Mouse (Mus musculus) limb, embryonic 10.5 days (tissue): ENCODE results near the gene Syt8. TPM values are rescaled to one million over a fixed set of nuclear protein-coding genes. Genes with fewer than 3 reads are reported as not detected.

ENCODE experiments used
- DNase-seq: peaks from one replicate; pipeline ENCODE4 v3.0.0-alpha.2; 2017; ENCODE audit warnings: low spot score
- H3K27ac ChIP-seq: fragments of 300-500 bp; sonication (generic); 2 replicates; pipeline ENCODE4 v1.5.1; 2016; ENCODE audit warnings: mild to moderate bottlenecking
- H3K27me3 ChIP-seq: fragments of 300-500 bp; sonication (generic); 2 replicates; pipeline ENCODE4 v1.6.1; 2016; ENCODE audit warnings: low read depth, mild to moderate bottlenecking; ENCODE audit not compliant: poor library complexity, severe bottlenecking
- H3K36me3 ChIP-seq: fragments of 300-500 bp; sonication (generic); 2 replicates; pipeline ENCODE4 v1.6.1; 2016; ENCODE audit warnings: mild to moderate bottlenecking, moderate library complexity
- H3K4me1 ChIP-seq: fragments of 300-500 bp; sonication (generic); 2 replicates; pipeline ENCODE4 v1.6.1; 2016
- H3K4me3 ChIP-seq: fragments of 300-500 bp; sonication (generic); 2 replicates; pipeline ENCODE4 v1.5.1; 2016; ENCODE audit warnings: mild to moderate bottlenecking, moderate library complexity
- H3K9me3 ChIP-seq: fragments of 300-500 bp; sonication (generic); replicated peaks from 2 replicates; pipeline ENCODE4 v1.6.1; 2016; ENCODE audit warnings: mild to moderate bottlenecking
- WGBS: fragments of 180-500 bp; shearing (Covaris S2); methylation state at CpG from one replicate; pipeline ENCODE4 v1.1.7; 2016; 5-methylcytosine and 5-hydroxymethylcytosine counted together
- polyA plus RNA-seq: library from polyadenylated mRNA; unstranded; fragments of >200 nt; fragmentation: Nextera tagmentation; extraction: Ambion mirVana; gene quantifications from 2 replicates; pipeline ENCODE4 v1.2.1, GENCODE M21; 2016

The Syt8 gene
- polyA plus RNA-seq, 1 experiment from 2014 or later: not detected

DNA sequence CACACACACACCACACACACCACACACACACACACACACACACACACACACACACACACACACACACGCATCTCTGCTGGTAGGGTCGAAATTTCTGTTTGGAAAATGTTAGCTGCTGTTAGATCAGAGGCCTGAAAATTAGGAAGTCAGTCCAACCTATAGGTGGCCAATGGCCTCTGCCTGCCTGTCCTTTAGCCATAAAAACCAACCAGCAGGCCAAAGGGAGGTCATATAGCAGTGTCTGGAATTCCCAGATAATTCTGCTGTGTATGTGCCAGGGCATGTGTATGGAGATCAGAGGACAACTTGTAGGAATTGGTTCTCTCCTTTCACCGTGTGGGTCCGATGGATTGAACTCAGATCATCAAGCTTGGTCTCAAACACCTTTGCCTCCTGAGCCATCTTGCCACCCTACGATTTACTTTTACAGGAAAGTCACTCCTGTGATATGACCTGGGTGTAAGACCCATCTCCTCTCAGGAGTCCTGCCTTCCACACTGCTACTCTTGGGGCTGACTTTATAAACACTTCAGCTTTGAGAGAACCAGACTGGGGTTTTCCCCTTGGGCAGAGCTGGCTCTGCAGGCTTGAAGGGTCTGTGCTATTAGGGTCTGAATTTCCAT, 24.1 kb downstream of the Syt8 start:
- no peak for DNase-seq
- Histone ChIP-seq H3K9me3 (no peaks in the 10 kb centered on the region), H3K4me1 (peaks cover 42% of the 10 kb centered on the region), H3K27ac (peak overlapping the region; percentile 85), H3K27me3 (no peaks in the 10 kb centered on the region), H3K4me3 (no peak overlapping the region), H3K36me3 (no peaks in the 10 kb centered on the region)
- WGBS: 84% methylated on average over 5 of the region's 5 CpGs

DNA sequence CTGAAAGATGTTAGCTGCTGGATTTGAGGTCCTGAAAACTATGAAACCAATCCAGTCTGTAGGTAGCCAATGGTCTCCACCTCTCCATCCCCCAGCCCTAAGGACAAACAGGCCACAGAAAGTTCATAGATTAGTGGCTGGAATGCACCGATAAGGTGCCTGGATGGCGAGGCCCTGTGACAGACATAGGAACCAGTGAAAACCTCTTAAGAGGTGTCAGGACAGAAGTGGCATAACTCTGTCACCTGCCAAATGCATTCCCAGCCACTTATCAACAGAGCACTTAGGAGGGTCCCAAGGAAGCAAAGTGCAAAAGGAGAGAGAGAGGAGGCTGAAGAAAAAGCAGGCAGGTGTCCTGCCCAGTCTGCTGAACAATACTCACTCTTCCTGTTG, 24.6 kb downstream of the Syt8 start:
- 90% methylated on average over 2 of the region's 2 CpGs for WGBS
- Histone ChIP-seq H3K9me3 (no peaks in the 10 kb centered on the region), H3K4me1 (peaks cover 42% of the 10 kb centered on the region), H3K4me3 (no peak overlapping the region), H3K27me3 (no peaks in the 10 kb centered on the region), H3K36me3 (no peaks in the 10 kb centered on the region), H3K27ac (peak overlapping the region; percentile 85)
- DNase-seq: no peak

DNA sequence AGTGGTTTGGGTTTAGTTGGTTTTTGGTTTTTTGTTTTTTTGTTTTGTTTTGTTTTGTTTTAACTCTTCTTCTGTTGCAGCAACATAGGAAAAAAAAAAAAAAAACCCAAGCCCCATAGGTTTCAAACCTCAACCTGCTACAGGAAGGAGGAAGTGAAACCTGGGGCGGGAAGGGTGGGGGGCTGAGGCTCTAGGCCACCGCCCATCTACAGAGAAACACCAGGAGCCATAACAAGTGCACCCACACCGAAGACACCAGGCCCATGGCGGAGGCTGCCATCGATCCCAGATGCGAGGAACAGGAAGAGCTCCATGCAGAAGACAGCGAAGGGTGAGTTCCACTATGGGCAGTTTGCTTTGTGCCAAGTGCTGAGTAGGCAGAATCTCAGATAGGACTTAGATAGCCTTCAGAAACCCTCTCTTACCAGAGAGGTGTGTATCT, 26.0 kb downstream of the Syt8 start, which contains the start of gene Lsp1:
Lsp1 (plus strand) TSS at position 174 of the 442 bp plus-strand sequence.
- WGBS: 92% methylated on average over 7 of the region's 7 CpGs
- Histone ChIP-seq H3K36me3 (no peaks in the 10 kb centered on the region), H3K9me3 (no peaks in the 10 kb centered on the region), H3K27me3 (no peaks in the 10 kb centered on the region), H3K4me3 (no peak within 1 kb of the TSS), H3K4me1 (peaks cover 33% of the 10 kb centered on the region), H3K27ac (peak within 1 kb of the TSS; percentile 85)
- no peak for DNase-seq

DNA sequence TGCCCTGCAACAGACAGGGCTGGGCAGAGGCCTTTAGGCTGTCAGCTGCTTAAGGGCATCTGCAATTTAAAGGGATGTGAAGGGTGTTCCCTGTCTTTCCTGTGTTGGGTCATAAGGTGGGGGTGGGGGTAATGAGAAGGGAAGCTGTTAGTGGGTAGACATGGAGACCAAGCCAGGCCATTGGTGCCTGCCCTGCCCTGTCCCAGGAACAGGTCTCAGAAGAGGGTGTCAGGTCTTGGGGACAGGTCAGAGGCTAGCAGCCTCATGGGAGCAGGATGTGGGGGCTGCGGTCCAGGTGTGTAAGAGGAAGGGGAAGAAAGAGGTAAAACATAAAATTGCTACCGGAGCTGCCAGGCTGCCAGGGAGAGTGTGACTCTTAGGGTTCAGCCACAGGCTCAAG, 26.8 kb downstream of the Syt8 start:
- DNase-seq: no peak
- H3K9me3 ChIP-seq: no peaks in the 10 kb centered on the region
- H3K4me1 ChIP-seq: peaks cover 33% of the 10 kb centered on the region
- 89% methylated on average over 2 of the region's 2 CpGs for WGBS
- no peaks in the 10 kb centered on the region for H3K36me3 ChIP-seq
- no peak overlapping the region for H3K4me3 ChIP-seq
- peak overlapping the region; percentile 27; the same call in 1 of the 2 replicates for H3K27ac ChIP-seq
- no peaks in the 10 kb centered on the region for H3K27me3 ChIP-seq

DNA sequence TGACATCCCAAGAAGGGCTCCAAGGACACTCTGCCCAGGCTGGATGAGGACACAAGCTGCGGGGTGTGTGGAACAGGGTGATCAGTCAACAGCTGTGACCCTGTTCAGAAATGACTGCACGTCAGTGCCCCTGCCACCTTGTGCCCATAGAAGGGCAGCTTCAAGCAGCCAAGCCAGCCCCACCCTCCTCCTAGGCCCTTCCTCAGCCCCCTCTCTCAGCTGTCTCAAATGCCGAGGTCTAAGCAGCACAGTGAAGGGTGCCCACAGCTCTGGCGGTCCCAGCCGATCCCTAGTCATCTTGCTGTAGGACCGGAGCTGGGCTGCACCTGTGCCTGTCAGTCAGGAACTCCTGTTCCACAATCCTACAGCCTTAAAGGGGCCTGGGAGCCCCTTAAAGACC, 27.5 kb downstream of the Syt8 start:
- DNase-seq: no peak
- Histone ChIP-seq H3K9me3 (no peaks in the 10 kb centered on the region), H3K4me3 (no peak overlapping the region), H3K27me3 (no peaks in the 10 kb centered on the region), H3K36me3 (no peaks in the 10 kb centered on the region), H3K4me1 (peaks cover 25% of the 10 kb centered on the region), H3K27ac (peak overlapping the region; percentile 27)
- WGBS: 85% methylated on average over 6 of the region's 6 CpGs

DNA sequence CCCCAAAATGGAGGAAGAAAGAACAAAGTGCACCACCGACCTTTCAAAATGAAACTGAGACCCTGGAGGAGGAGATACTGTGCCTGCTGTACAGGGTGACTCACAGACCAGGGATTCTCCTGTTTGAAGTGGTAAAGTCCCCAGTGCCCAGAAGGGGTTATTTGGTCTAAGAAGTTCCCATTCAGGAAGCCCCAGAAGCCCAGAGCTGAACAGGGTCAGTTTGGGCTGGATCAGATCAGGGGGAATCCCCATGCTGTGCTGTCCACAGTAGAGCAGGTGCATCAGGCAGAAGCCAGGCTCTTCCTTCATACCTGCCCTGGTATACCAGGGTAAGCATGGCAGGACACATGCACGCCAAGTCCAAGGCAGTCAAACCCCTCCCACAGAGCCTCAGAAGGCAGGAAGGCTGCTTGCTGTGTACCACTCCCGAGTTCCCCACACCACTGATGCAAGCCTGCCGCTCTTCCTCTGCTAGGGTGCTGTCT, 28.0 kb downstream of the Syt8 start:
- peak overlapping the region; percentile 27; the same call in 1 of the 2 replicates for H3K27ac ChIP-seq
- H3K4me1 ChIP-seq: peaks cover 21% of the 10 kb centered on the region
- no peak for DNase-seq
- H3K9me3 ChIP-seq: no peaks in the 10 kb centered on the region
- H3K36me3 ChIP-seq: no peaks in the 10 kb centered on the region
- WGBS: 78% methylated on average over 4 of the region's 4 CpGs
- H3K4me3 ChIP-seq: no peak overlapping the region
- no peaks in the 10 kb centered on the region for H3K27me3 ChIP-seq

DNA sequence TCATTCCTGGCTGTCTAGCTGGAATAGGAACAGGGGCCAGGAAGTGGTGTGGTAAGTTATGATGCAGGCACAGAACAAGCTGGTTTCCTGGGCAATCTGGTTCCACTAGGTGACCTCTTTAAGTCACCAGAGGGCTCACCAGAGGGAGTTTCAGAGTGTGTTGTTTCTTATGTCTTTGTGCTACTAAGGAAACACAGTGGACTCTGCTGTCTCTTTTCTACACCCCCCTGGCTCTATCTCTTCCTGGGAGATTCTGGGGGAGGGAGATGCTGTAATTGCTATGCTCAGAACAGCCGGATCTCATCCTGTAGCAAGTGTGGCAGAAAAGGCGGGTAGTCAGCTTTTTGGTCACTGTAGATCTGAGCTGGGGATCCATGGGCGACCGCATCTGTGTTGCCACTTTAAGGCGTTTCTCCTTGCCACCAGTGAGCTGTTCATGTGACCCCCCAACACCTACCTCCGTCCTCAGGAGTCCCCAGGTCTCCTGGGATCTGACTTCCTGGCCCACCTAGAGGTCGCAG, 35.6 kb downstream of the Syt8 start:
- Histone ChIP-seq H3K4me1 (peaks cover 52% of the 10 kb centered on the region), H3K36me3 (no peaks in the 10 kb centered on the region), H3K4me3 (no peak overlapping the region), H3K9me3 (no peaks in the 10 kb centered on the region), H3K27me3 (no peaks in the 10 kb centered on the region), H3K27ac (peak overlapping the region; percentile 93)
- no peak for DNase-seq
- 80% methylated on average over 7 of the region's 7 CpGs for WGBS

DNA sequence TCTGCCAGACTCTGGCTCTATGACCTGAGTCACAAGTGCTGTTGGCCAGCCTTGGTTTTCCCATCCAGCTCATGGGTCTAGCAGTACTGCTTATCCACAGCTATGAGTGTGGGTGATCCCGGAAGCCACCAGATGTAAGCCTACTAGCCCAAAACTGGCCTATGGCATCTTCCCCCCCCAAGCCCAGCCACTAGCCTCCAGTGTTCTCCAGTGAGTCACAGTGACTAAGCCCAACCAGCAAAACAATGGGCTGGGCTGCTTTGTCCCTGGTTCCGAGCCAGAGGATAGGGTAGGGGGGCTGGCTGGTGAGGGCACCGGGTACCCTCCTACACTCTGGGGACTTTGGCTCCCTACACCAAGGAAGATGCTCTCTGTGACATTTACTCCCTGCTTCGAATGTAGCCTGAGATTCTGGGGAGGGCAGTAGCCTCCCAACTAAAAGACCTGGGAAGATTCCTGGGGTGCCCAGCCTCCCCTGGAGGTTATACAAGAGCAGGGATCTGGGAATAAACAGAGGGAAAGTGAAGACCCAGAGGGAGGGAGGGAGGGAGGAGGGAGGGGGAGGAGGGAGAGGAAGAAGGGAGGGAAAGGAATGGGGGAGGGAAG, 36.3 kb downstream of the Syt8 start:
- Histone ChIP-seq H3K27me3 (no peaks in the 10 kb centered on the region), H3K27ac (peak overlapping the region; percentile 93), H3K4me1 (peaks cover 58% of the 10 kb centered on the region), H3K9me3 (no peaks in the 10 kb centered on the region), H3K36me3 (no peaks in the 10 kb centered on the region), H3K4me3 (no peak overlapping the region)
- no peak for DNase-seq
- 17% methylated on average over 4 of the region's 4 CpGs for WGBS

DNA sequence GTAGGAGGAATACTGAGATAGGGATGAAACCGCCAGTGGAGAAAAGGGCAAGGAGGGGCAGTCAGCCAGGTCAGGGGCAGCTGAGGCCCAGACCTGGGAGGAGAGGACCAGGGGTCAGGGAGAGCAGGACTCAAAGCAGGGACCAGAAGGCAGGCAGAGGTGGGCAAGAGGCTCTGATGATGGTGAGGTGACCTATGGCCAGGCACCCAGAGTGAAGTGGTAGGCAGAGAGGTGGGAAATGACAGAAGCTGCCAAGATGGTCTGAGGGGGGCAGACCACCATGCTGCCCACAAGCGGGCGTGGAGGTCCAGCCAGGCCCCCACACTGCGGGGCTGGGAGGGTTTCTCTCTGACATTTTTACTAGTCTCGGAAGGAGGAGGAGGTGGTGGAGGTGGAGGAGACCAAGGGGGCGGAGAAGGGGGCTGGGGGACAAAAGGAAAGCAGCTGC, 36.8 kb downstream of the Syt8 start:
- peaks cover 64% of the 10 kb centered on the region for H3K4me1 ChIP-seq

DNA sequence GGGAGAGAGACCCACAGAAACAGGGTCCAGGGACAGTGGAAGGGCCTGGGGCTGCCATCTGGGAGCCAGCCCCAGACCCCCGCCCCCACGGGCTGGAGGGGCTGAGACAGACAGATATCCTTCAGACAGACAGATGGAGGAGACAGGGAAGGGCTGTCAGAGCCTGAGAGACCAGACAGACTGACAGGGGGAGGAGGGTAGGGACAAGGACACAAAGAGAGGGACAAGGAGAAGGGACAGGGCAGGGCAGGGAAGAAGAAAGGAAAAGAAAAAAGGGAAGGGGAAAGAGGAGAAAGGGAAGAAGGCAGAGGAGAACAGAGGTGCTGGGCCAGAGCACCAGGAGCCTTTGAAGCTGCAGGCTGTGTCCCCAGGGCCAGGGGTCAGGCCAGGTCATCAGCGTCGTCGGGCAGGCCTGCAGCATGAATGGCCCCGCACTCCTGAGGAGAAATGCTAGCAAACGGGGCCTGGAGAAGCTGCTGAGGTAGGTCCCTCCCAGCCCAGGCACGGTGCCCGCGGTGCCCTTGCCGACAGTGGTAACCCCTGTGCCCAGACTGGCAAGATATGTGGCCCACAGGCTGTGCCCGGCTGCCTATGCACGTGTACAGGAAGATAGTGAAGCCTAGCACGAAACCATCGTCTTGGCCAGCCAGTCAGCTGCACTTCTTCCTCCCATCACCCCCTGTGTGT, 37.4 kb downstream of the Syt8 start:
- H3K27me3 ChIP-seq: no peaks in the 10 kb centered on the region
- DNase-seq: no peak
- peak overlapping the region; percentile 32 for H3K4me3 ChIP-seq
- peak overlapping the region; percentile 93 for H3K27ac ChIP-seq
- H3K9me3 ChIP-seq: no peaks in the 10 kb centered on the region
- 27% methylated on average over 15 of the region's 15 CpGs for WGBS
- H3K4me1 ChIP-seq: peaks cover 70% of the 10 kb centered on the region
- H3K36me3 ChIP-seq: no peaks in the 10 kb centered on the region

More for the DNA sequence above, 36.8 kb downstream of the Syt8 start:
- Histone ChIP-seq H3K36me3 (no peaks in the 10 kb centered on the region), H3K4me3 (peak overlapping the region; percentile 32), H3K27ac (peak overlapping the region; percentile 93), H3K9me3 (no peaks in the 10 kb centered on the region), H3K27me3 (no peaks in the 10 kb centered on the region)
- DNase-seq: no peak
- 11% methylated on average over 6 of the region's 6 CpGs for WGBS

DNA sequence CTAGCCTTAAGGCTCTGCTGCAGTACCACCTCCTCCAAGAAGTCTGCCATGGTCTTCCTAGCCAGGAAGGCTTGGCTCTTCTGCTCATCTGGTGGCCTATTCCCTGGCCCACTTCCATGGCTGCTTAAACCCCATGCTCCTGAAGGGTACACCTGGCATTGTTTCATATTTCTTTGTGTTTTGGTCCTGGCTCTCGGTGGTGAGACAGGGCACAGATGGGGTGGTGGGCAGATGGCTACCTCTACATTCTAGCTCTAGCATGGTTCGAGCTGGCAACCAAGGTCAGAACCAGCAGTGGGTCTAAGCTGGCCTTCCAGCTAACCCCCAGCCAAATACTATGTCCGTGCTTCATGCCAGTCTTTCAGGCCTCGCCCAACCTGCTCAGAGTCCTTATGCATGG, 38.3 kb downstream of the Syt8 start:
- Histone ChIP-seq H3K27me3 (no peaks in the 10 kb centered on the region), H3K36me3 (no peaks in the 10 kb centered on the region), H3K9me3 (no peaks in the 10 kb centered on the region), H3K4me1 (peaks cover 74% of the 10 kb centered on the region), H3K27ac (peak overlapping the region; percentile 93), H3K4me3 (no peak overlapping the region)
- 93% methylated on average over 4 of the region's 4 CpGs for WGBS
- DNase-seq: no peak

DNA sequence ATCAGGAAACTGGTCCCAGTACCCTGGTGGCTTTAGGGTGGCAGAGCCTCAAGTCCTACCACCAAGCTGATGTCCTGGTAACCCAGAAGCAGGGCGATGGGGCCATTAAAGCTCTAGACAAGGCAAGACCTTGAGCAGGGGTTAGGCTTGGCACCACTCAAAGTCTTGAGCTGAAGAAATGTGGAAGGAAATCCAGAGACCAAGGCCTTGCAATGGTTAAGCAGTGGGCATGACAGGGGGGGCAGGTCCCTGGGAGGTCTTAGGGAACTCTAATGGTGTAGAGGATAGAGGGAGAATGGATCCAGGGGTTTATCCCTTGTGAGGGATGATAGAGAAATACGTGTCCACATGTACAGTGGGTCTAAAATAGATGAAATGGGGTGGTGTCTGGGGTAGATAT, 38.8 kb downstream of the Syt8 start:
- no peaks in the 10 kb centered on the region for H3K9me3 ChIP-seq
- H3K4me1 ChIP-seq: peaks cover 78% of the 10 kb centered on the region

DNA sequence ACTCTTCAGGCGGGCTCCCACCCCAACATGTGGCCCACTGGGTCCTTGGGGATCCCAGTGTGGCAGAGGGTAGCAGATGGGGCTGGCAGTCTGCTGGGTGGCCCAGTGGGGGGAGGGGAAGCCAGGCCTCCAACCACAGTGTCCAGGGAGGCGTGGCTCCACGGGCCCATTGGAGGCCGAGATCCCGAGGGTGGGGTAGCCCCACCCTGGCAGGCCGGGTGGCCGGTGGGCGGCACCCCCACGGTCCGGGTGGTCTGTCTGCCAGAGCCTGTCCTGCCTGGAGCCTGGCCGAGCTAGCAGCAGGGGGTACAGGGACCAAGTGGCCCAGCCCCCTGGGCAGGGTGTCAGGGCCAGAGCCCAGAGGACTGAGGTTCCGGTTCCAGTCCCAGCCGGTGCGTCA, 40.1 kb downstream of the Syt8 start:
- no peak overlapping the region for H3K4me3 ChIP-seq
- H3K27ac ChIP-seq: peak overlapping the region; percentile 71
- no peaks in the 10 kb centered on the region for H3K9me3 ChIP-seq
- no peaks in the 10 kb centered on the region for H3K27me3 ChIP-seq
- no peak for DNase-seq
- no peaks in the 10 kb centered on the region for H3K36me3 ChIP-seq
- H3K4me1 ChIP-seq: peaks cover 86% of the 10 kb centered on the region
- WGBS: 81% methylated on average over 14 of the region's 14 CpGs

More for the DNA sequence above, 38.8 kb downstream of the Syt8 start:
- H3K27ac ChIP-seq: peak overlapping the region; percentile 93; the same call in 1 of the 2 replicates
- no peaks in the 10 kb centered on the region for H3K36me3 ChIP-seq
- no peaks in the 10 kb centered on the region for H3K27me3 ChIP-seq
- H3K4me3 ChIP-seq: no peak overlapping the region
- 96% methylated on average over 2 of the region's 2 CpGs for WGBS
- DNase-seq: no peak
